Mouse (Mus musculus) lung, adult 2 months (tissue): Measurements from ENCODE around the gene Fam69a.

Source experiments
- CTCF ChIP-seq: fragments of 200-500 bp; IDR thresholded peaks from 2 replicates; pipeline ENCODE4 v1.5.1; 2011; ENCODE audit warnings: mild to moderate bottlenecking, low read length, control low read depth; ENCODE audit not compliant: insufficient read depth
- POLR2A ChIP-seq: fragments of 200-500 bp; IDR thresholded peaks from 2 replicates; pipeline ENCODE4 v1.6.1; 2011; ENCODE audit warnings: low read depth, mild to moderate bottlenecking, control low read depth, low read length, borderline replicate concordance; ENCODE audit errors: extremely low read depth

- TF ChIP-seq POLR2A (no peak), CTCF (no peak)
These were observed 34.5 kb upstream of the Fam69a start for GRCm38 (mm10) chr5:108021346-108021745.
